Mouse (Mus musculus) hindbrain, embryonic 10.5 days (tissue): Measurements from ENCODE around the gene Zfp978. TPM values are rescaled to one million over a fixed set of nuclear protein-coding genes. Genes with fewer than 3 reads are reported as not detected.
"Not testable (repeated sequence)": the region's sequence is repeated elsewhere in the genome, so short reads cannot be mapped to it uniquely, and the experiment has no call there.

Experiments used
- DNase-seq: peaks from one replicate; pipeline ENCODE4 v3.0.0-alpha.2; 2017; ENCODE audit warnings: low spot score
- H3K27ac ChIP-seq: fragments of 300-500 bp; sonication (generic); 2 replicates; pipeline ENCODE4 v1.5.1; 2016; ENCODE audit warnings: mild to moderate bottlenecking, moderate library complexity
- H3K27me3 ChIP-seq: fragments of 300-500 bp; sonication (generic); 2 replicates; pipeline ENCODE4 v1.6.1; 2016; ENCODE audit warnings: mild to moderate bottlenecking; ENCODE audit not compliant: poor library complexity, insufficient read depth, severe bottlenecking
- H3K36me3 ChIP-seq: fragments of 300-500 bp; sonication (generic); 2 replicates; pipeline ENCODE4 v1.6.1; 2016; ENCODE audit warnings: mild to moderate bottlenecking, moderate library complexity
- H3K4me1 ChIP-seq: fragments of 300-500 bp; sonication (generic); replicated peaks from 2 replicates; pipeline ENCODE4 v1.6.1; 2016; ENCODE audit warnings: mild to moderate bottlenecking
- H3K4me3 ChIP-seq: fragments of 300-500 bp; sonication (generic); 2 replicates; pipeline ENCODE4 v1.5.1; 2016; ENCODE audit warnings: mild to moderate bottlenecking, moderate library complexity
- H3K9me3 ChIP-seq: fragments of 300-500 bp; sonication (generic); 2 replicates; pipeline ENCODE4 v1.6.1; 2016; ENCODE audit warnings: mild to moderate bottlenecking, moderate library complexity
- WGBS: fragments of 180-500 bp; shearing (Covaris S2); methylation state at CpG from one replicate; pipeline ENCODE4 v1.1.7; 2016; 5-methylcytosine and 5-hydroxymethylcytosine counted together
- polyA plus RNA-seq: library from polyadenylated mRNA; unstranded; fragments of >200 nt; fragmentation: Nextera tagmentation; extraction: Ambion mirVana; gene quantifications from 2 replicates; pipeline ENCODE4 v1.2.1, GENCODE M21; 2016

Gene Zfp978
- polyA plus RNA-seq, 1 experiment from 2014 or later, result not detected

DNA sequence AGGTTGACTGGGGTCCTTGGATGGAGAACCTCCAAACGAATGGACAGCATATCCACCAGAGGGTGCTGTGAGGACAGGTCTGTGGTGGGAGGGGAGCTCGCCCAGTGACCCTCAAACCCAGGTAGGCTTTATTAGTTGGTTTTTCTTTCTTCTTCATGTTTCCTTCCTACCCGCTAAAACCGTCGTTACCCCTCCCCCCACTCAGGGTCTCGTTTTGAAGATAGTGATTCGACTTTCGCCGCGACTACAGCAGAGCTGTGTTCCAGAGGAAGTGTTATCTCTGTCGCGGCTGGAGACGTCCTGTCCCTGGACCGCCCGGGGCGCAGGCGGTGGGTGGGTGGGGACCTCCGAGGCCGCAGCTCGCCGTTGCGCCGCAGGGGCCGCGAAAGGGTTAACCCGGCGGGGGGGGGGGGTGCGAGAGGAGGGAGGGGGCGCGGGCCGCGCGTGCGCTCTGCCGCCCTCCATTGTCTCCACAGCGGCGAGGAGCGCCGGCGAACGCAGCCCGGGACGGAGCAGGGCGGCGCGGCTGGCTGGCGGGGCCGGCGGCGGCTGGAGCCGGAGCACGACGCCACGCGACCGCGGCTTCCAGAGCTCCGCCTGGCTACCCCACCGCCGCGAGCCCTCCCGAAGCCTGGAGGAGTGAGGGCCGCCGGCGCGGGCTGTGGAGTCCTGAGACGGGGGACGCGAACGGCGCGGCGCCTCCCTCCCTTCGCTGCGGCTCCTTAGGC lies 45.8 kb downstream of the Zfp978 start:
- peaks cover 16% of the 10 kb centered on the region for H3K36me3 ChIP-seq
- H3K4me3 ChIP-seq, result peak overlapping the region; percentile 55
- DNase-seq, result peak; percentile 74
- WGBS, result under 1% methylated on average over 54 of the region's 75 CpGs
- peaks cover 69% of the 10 kb centered on the region for H3K9me3 ChIP-seq
- H3K27me3 ChIP-seq, result no peaks in the 10 kb centered on the region
- H3K27ac ChIP-seq, result peak overlapping the region; percentile 89
- peaks cover 3% of the 10 kb centered on the region; the same call in 1 of the 2 replicates for H3K4me1 ChIP-seq

DNA sequence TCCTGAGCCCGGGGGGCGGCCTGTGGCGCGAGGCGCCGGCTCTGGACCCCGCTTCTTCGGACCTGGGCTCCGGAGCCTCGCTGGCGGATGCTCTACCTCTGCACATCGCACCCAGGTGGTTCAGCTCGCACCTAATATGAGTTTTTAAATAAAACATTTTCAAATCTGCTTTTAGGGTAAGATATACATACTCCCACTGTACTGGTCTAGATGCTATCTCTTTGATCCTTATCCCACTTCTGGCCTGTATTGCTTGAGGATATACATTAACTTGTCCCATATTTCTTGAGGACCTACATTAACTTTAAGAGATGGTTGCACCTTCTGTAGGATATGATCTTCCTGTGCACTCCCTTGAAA lies 46.3 kb downstream of the Zfp978 start:
- Histone ChIP-seq H3K4me3 (peak overlapping the region; percentile 55), H3K4me1 (peaks cover 3% of the 10 kb centered on the region; the same call in 1 of the 2 replicates), H3K36me3 (peaks cover 16% of the 10 kb centered on the region), H3K27me3 (no peaks in the 10 kb centered on the region), H3K27ac (peak overlapping the region; percentile 89), H3K9me3 (peaks cover 64% of the 10 kb centered on the region)
- no peak for DNase-seq
- 5% methylated on average over 13 of the region's 13 CpGs for WGBS

DNA sequence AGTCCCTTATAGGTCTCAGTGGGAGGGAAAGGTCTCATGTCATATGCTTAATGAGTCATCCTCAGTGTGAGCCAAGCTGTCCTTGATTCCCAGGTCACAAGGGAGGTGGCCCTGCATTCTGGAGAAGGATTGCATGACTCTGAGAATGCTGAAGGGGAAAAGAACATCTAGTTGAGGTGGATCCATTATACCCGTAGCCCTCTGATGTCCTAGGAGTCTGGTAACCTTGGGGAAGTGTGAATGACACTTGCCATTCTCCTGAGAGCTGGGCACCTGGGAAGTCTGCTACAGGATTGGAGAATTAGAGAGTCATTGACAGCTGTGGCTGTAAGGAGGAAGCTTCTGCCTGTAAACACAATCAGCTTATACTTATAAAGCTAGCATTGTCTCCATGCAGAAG lies 55.3 kb downstream of the Zfp978 start:
- not testable (repeated sequence) for H3K27ac ChIP-seq, H3K27me3 ChIP-seq, H3K36me3 ChIP-seq, DNase-seq, H3K4me3 ChIP-seq, H3K4me1 ChIP-seq
- peaks cover 56% of the 10 kb centered on the region for H3K9me3 ChIP-seq
- 81% methylated on average over 1 of the region's 1 CpGs for WGBS

DNA sequence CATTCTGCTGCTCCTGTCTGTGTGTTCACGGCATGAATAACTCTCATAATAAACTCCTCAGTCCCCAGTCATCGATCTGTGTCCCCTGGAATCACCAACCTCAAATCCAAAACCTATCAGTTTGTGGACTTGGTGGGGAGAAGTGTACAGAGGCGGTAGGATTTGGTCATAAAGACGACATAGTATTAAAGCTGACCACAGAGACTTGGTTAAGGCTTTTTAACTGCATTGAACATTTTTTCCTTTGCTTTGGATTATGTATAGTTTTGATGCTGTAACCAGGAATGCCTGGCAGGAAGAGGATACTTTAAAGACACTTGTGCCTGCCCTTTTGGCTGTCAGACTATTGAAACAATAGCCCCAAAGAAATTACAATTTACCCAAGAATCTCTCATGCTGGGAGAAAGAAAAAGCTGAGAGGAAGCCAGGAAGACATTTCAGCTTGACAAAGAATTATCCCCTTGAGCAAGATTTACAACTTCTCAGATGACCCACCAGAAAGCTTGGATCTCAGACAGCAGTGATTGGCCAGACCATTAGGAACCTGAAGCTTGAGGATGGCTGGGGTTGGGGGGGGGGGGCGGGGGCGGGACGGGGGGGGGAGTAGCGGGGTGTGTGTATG lies 56.2 kb downstream of the Zfp978 start:
- H3K27me3 ChIP-seq, result no peaks in the 10 kb centered on the region
- H3K4me3 ChIP-seq, result no peak overlapping the region
- H3K27ac ChIP-seq, result no peak overlapping the region
- 61% methylated on average over 8 of the region's 8 CpGs for WGBS
- no peaks in the 10 kb centered on the region for H3K36me3 ChIP-seq
- no peaks in the 10 kb centered on the region for H3K4me1 ChIP-seq
- H3K9me3 ChIP-seq, result peaks cover 63% of the 10 kb centered on the region
- no peak for DNase-seq

DNA sequence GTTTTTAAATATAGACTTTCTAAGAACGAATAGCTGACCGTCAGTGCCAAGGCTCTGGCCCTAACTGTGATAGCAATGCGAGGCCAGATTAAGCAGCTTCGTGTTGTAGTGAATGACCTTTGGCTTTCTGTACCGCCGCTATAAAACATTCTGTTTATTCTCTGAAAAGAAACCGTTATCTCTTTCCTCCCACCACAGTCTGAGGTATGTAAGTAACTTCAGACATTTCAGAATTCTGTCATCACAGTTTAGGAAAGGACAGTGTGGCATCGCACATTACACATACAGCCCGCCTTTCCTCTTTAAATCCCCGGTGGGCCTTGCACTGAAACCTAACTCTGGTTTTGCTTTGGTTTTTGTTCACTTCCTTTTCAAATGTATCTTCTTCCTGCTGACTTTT lies 56.8 kb downstream of the Zfp978 start:
- H3K27ac ChIP-seq, result no peak overlapping the region
- H3K4me1 ChIP-seq, result no peaks in the 10 kb centered on the region
- no peaks in the 10 kb centered on the region for H3K27me3 ChIP-seq
- no peaks in the 10 kb centered on the region for H3K36me3 ChIP-seq
- WGBS, result 69% methylated on average over 10 of the region's 10 CpGs
- DNase-seq, result no peak
- no peak overlapping the region for H3K4me3 ChIP-seq
- H3K9me3 ChIP-seq, result peaks cover 64% of the 10 kb centered on the region

DNA sequence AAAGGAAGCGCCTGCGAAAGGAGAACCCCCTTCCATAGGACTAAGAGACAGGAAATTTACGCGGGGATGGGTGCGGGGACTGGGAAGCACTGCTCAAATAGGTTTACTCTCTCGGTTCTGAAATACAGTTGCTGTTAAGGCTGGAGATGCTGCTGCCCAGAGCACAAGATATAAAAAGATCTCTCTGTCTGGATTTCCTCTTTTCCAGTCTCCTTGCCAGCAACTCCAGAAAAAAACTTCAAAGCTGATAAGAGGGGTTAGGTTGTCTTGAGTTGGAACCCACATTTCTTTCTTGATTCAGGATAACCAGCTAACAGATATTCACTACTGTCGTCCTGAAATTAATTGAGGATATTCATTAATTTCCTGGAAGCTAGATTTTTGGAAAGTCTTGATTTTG lies 57.2 kb downstream of the Zfp978 start:
- H3K4me3 ChIP-seq, H3K4me1 ChIP-seq, H3K27ac ChIP-seq, H3K36me3 ChIP-seq, H3K27me3 ChIP-seq, DNase-seq: not testable (repeated sequence)
- H3K9me3 ChIP-seq, result peaks cover 68% of the 10 kb centered on the region
- 57% methylated on average over 7 of the region's 7 CpGs for WGBS

DNA sequence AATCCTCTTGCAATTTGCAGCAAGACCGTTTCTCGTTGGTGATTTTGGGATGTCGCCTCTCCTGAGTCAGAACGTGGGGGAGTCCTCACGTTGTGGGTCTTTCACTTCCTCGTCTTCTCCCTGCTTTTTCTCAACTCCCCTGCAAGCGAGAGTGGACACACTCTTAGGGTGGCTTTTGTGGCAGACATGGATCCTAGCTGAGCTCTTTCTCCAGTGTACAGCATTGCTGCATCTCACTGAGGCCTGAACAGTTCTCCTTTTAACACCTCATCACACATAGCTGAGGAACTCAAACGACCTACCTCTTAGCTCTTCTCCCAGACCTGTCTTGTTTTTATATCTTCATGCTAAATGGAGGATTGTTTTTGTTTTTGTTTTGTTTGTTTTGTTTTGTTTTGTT lies 58.1 kb downstream of the Zfp978 start:
- not testable (repeated sequence) for H3K36me3 ChIP-seq, H3K27me3 ChIP-seq, H3K4me3 ChIP-seq, H3K27ac ChIP-seq, DNase-seq, H3K4me1 ChIP-seq
- 88% methylated on average over 8 of the region's 8 CpGs for WGBS
- H3K9me3 ChIP-seq, result peaks cover 73% of the 10 kb centered on the region

DNA sequence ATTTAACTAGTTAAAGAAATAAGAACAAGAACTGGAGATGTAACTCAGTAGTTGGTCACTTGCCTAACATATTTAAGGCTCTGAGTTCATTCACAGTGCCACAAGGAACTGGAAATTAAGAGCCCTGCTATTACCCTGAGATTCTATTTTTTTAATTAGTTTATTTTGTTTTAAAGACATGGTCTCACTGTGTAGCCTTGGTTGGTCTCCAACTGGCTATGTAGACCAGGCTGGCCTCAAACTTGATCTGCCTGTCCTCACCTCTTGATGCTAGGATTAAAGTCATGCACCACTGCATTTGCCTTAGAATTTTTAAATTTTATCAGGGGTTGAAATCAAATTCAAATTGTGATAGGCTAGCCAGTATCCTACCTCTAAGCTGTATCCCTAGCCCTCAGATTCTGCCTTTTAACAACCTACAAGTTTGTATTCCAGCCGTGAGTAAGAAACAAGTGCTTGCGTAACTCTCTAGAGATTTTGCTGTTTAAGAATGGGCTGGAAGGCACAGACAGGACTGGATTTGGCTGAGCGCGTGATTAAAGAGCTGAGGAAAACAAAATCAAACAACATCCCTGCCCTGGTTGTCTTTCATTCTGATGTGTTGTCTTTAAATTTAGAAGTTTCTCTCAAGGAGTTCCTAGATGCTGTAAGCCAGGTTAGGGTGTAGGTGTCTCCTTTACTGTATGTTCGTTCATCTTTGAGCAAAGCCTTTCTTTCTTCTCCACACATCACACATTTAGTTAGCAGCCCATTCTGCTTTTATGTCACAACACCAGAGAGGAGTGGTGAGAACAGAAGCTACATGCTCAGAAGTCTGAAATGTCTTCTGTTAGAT lies 58.9 kb downstream of the Zfp978 start:
- 83% methylated on average over 5 of the region's 5 CpGs for WGBS
- not testable (repeated sequence) for H3K27ac ChIP-seq, H3K4me3 ChIP-seq, DNase-seq, H3K4me1 ChIP-seq, H3K27me3 ChIP-seq, H3K36me3 ChIP-seq
- H3K9me3 ChIP-seq, result peaks cover 80% of the 10 kb centered on the region

DNA sequence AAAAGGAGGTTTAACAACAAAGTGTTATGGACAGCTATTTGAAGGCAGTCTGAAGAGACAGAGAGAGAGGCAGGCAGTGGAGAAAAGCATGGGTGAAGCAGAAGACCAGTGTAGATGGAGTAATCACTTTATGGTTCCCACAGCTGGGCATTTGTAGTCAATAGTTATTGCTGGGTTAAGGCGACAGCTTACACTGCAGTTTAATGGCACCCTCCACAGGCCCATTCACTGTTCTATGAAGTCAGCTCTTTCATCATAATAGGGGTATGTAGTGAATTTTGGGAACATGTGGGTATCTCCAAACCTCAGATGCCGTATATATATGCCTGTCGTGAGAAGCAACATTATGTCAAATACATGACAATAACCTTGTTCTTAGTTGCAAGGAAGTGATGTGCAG lies 59.7 kb downstream of the Zfp978 start:
- Histone ChIP-seq H3K27me3 (no peaks in the 10 kb centered on the region), H3K27ac (no peak overlapping the region), H3K4me3 (no peak overlapping the region), H3K9me3 (peaks cover 88% of the 10 kb centered on the region), H3K4me1 (no peaks in the 10 kb centered on the region), H3K36me3 (no peaks in the 10 kb centered on the region)
- no peak for DNase-seq
- 68% methylated on average over 3 of the region's 3 CpGs for WGBS

DNA sequence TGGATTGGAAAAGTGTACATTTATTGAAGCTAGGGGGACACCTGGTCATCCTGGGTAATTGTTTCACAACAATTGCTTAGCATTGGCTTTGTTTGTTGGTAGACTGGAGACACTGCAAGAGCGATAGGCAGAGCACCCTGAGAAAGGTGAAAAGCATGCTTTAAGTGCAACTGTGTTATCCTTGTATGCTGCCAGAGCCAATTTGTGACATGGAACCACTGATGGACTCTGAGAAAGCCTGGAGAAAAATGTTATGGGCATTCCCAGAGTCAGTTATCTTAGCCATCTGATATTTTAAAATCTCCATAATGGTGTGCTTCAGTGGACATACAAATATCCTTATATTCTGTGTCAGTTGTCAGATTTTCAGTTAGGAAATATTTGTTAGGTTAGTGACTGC lies 60.2 kb downstream of the Zfp978 start:
- not testable (repeated sequence) for H3K27me3 ChIP-seq, H3K4me1 ChIP-seq, H3K36me3 ChIP-seq, H3K27ac ChIP-seq, H3K4me3 ChIP-seq, DNase-seq
- 21% methylated on average over 1 of the region's 1 CpGs for WGBS
- H3K9me3 ChIP-seq, result peaks cover 86% of the 10 kb centered on the region

DNA sequence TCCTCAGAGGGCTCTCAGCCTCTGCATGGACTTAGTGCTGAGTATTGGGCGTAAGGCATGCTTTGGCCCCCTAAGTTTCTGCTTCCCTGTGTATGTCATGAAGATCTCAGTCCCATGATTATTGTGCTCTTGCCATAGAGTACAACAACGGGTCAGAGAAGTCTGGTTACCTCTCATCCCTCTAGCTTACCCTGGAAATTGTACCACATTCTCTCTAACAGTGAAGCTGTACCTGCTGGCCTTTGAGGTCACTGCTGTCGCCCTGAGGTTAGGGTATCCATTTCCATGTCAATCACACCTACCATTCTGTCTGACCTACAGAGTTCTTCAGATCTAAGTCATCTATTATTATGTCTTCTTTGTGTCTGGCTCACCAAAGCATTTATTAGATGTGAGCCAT lies 62.0 kb downstream of the Zfp978 start:
- Histone ChIP-seq H3K27ac (no peak overlapping the region), H3K9me3 (peaks cover 71% of the 10 kb centered on the region), H3K27me3 (no peaks in the 10 kb centered on the region), H3K4me3 (no peak overlapping the region), H3K4me1 (no peaks in the 10 kb centered on the region), H3K36me3 (no peaks in the 10 kb centered on the region)
- no peak for DNase-seq
- 49% methylated on average over 3 of the region's 3 CpGs for WGBS

DNA sequence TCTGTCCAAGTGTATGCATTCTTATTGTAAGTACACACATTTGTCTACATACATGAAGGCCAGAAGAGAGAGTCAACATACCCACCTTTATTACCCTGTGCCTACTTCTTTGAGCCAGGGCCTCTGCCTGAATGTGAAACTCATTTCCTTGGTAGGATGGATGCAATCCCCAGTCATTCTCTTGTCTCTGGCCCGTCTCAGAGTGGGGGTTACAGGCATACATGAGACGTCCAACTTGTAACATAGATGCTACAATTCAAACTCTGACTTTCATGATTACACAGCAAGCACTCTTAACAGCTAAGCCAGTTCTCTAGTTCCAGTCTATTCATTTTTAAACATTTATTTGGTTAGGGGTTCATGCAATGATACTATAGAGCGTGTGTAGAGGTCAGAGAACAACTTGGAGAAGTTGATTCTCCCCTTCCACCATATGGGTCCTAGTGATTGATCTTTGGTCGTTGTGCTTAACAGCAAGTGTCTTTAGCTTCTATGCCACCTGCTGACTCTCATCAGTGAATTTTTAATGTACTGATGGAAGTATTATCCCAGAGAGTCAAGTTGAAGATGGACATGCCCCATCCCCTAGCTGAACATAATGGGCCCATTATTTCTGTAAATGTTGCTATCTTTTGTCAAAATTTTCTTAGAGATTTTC lies 62.7 kb downstream of the Zfp978 start:
- H3K27me3 ChIP-seq, result no peaks in the 10 kb centered on the region
- H3K36me3 ChIP-seq, result no peaks in the 10 kb centered on the region
- no peak overlapping the region for H3K4me3 ChIP-seq
- no peaks in the 10 kb centered on the region for H3K4me1 ChIP-seq
- H3K27ac ChIP-seq, result no peak overlapping the region
- no peak for DNase-seq
- H3K9me3 ChIP-seq, result peaks cover 71% of the 10 kb centered on the region
- WGBS, result 67% methylated on average over 4 of the region's 4 CpGs

DNA sequence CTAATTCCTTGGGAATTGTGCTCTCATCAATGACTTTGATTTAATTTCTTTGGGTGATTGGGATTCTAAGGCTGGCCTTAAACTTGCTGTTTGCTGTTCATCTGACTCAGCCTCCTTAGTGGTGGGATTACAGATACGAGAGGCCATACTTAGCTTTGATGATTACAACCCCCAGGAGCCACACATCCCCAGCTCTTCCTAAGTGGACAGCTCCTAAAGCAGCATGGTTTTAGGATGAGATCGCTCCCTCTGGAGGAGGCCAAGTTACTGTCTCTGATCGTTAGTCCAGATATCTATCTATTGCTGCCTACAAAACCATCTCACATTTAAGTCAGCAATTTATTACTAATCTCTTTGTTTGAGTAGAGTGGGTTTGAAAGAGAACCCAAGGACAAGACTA lies 63.3 kb downstream of the Zfp978 start:
- not testable (repeated sequence) for H3K27me3 ChIP-seq, H3K27ac ChIP-seq, H3K4me3 ChIP-seq, H3K36me3 ChIP-seq, H3K4me1 ChIP-seq, DNase-seq
- H3K9me3 ChIP-seq, result peaks cover 74% of the 10 kb centered on the region
- WGBS, result 58% methylated on average over 3 of the region's 3 CpGs
